Mouse (Mus musculus) lung, adult 2 months (tissue): ENCODE results near the gene 1700025C18Rik.

Experiments used
- CTCF ChIP-seq: fragments of 200-500 bp; IDR thresholded peaks from 2 replicates; pipeline ENCODE4 v1.5.1; 2011; ENCODE audit warnings: mild to moderate bottlenecking, low read length, control low read depth; ENCODE audit not compliant: insufficient read depth
- POLR2A ChIP-seq: fragments of 200-500 bp; IDR thresholded peaks from 2 replicates; pipeline ENCODE4 v1.6.1; 2011; ENCODE audit warnings: low read depth, mild to moderate bottlenecking, control low read depth, low read length, borderline replicate concordance; ENCODE audit errors: extremely low read depth

DNA sequence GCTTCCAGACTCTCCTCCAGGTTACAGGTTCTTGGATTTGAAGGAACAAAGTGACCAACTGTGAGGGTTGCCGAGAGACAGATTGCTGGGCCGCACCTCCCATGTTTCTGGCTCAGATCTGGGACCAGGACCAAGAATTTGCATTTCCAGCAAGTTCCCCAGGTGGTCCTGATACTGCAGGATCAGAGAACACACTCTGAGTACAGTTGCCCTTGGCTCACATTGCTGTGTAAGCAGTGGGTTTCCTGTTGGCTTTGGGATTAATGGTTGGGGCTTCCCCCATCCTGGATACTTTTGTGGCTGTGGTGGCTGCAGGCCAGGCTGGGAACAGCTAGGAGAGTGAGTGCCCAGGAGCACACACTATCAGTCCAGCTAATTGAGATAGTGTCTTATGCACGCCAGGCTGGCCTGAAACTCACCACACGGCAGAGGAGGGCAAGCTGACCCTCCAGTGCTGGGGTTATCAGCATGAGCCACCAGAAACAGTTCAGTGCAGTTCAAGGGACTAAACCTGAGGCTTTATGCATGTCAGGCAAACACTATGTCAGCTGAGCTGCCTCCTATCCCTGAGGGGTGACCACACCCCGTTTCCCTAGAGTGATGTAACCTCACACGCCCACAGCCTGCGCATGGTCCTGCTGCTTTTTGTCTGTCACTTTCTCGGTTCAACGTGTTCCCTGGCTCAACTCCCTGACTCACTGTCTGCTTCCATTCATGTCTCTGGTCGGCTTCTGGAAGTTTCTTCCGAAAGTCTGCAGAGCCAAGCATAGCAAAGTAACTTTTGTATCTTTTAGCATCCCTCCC lies 16.3 kb downstream of the 1700025C18Rik start:
- TF ChIP-seq CTCF (no peak), POLR2A (no peak)
